Comparison of ENCODE assay signal across 24 mouse cellular contexts in the genomic region with DNA sequence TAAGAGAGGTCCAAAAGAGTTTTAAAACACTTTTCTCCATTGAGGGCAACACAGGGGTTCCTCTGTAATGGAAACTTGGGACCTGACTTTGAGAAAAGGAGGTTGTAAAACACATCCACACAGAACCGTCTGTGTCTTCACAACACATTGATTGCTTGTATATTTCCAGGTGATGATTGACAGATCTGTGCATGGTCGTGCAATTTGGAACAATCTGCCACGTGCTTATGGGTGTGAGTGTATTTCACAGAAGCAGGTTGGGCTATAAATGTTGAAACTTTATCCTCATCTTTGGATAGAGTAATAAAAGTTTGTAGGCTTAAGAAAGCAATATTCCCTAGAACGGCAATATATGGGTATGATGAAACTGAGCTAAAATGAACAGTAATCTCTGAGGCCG.
DNase-seq lines count a peak whose midpoint lies in the region; ATAC-seq lines count a peak whose summit lies in the region.
"Had no signal": no experiment of that assay in that cellular context is flagged by ENCODE, and none has a peak within 500 bp of the region (broad histone marks: within the 10 kb centered on the region; RNA-seq: fewer than 3 reads in every experiment).

No protein-coding gene starts in this region.

- no peak overlapping the region for H3K4me2 ChIP-seq in limb, embryonic 11.5 days (ENCODE audit: low read depth, severe bottlenecking)
- H3K4me2 ChIP-seq in limb, embryonic 13.5 days (replicated peaks) = no peak overlapping the region
- H3K4me2 ChIP-seq: embryonic facial prominence, embryonic 12.5 days; forebrain, embryonic 13.5 days; forebrain, embryonic 15.5 days had no signal

- no peak overlapping the region for H3K4me3 ChIP-seq in limb, embryonic 11.5 days (ENCODE audit: low read depth, low read length)
- no peak overlapping the region for H3K4me3 ChIP-seq in limb, embryonic 10.5 days
- H3K4me3 ChIP-seq in limb, embryonic 13.5 days = no peak overlapping the region
- H3K4me3 ChIP-seq: embryonic facial prominence, embryonic 10.5 days; embryonic facial prominence, embryonic 12.5 days; forebrain, embryonic 13.5 days; forebrain, embryonic 15.5 days had no signal

- no peaks in the 10 kb centered on the region for H3K9me3 ChIP-seq in limb, embryonic 11.5 days (ENCODE audit: control insufficient read depth, low read length)
- H3K9me3 ChIP-seq in limb, embryonic 10.5 days (replicated peaks) = no peaks in the 10 kb centered on the region
- H3K9me3 ChIP-seq in limb, embryonic 13.5 days = no peaks in the 10 kb centered on the region; the same call in 1 of the 2 replicates
- H3K9me3 ChIP-seq: embryonic facial prominence, embryonic 10.5 days; embryonic facial prominence, embryonic 12.5 days; forebrain, embryonic 13.5 days; forebrain, embryonic 15.5 days; G1E had no signal

- no peaks in the 10 kb centered on the region; the same call in 1 of the 2 replicates for H3K4me1 ChIP-seq in limb, embryonic 11.5 days (ENCODE audit: control insufficient read depth, insufficient read depth, low read length)
- 0 out of 2 replicates have a peak, but pooled peaks cover 2% of the 10 kb centered on the region for H3K4me1 ChIP-seq in limb, embryonic 10.5 days
- no peaks in the 10 kb centered on the region for H3K4me1 ChIP-seq in limb, embryonic 13.5 days
- H3K4me1 ChIP-seq: embryonic facial prominence, embryonic 10.5 days; embryonic facial prominence, embryonic 12.5 days; forebrain, embryonic 13.5 days; forebrain, embryonic 15.5 days had no signal

- no peak overlapping the region for H3K27ac ChIP-seq in limb, embryonic 11.5 days (replicated peaks; ENCODE audit: low read depth, low read length)
- H3K27ac ChIP-seq in limb, embryonic 10.5 days = no peak overlapping the region
- H3K27ac ChIP-seq in limb, embryonic 13.5 days = no peak overlapping the region
- H3K27ac ChIP-seq: embryonic facial prominence, embryonic 10.5 days; embryonic facial prominence, embryonic 12.5 days; forebrain, embryonic 13.5 days; forebrain, embryonic 15.5 days had no signal

- no peak overlapping the region for H3K9ac ChIP-seq in limb, embryonic 11.5 days (ENCODE audit: low read length)
- no peak overlapping the region for H3K9ac ChIP-seq in limb, embryonic 13.5 days
- H3K9ac ChIP-seq: embryonic facial prominence, embryonic 12.5 days; forebrain, embryonic 13.5 days; forebrain, embryonic 15.5 days had no signal

- no peaks in the 10 kb centered on the region for H3K27me3 ChIP-seq in limb, embryonic 11.5 days (ENCODE audit: control insufficient read depth, insufficient read depth, low read length)
- H3K27me3 ChIP-seq in limb, embryonic 10.5 days (ENCODE audit: low read depth, poor library complexity, severe bottlenecking) = no peaks in the 10 kb centered on the region
- peaks cover 10% of the 10 kb centered on the region; the same call in 1 of the 2 replicates for H3K27me3 ChIP-seq in limb, embryonic 13.5 days
- H3K27me3 ChIP-seq: CH12.LX; embryonic facial prominence, embryonic 12.5 days; forebrain, embryonic 13.5 days; forebrain, embryonic 15.5 days had no signal

- peak; percentile 52; the same call in 1 of the 2 replicates for ATAC-seq in limb, embryonic 11.5 days (ENCODE audit: insufficient number of reproducible peaks, low FRiP score, low TSS enrichment, low read depth)
- peak; percentile 89 for ATAC-seq in limb, embryonic 13.5 days (ENCODE audit: low FRiP score, low read depth)
- ATAC-seq: activated CD4-positive, CD25-positive, alpha-beta regulatory T cell, adult 4 months; CD4-positive, CD25-positive, alpha-beta regulatory T cell, adult 4 months; forebrain, embryonic 13.5 days; forebrain, embryonic 15.5 days; Patski had no signal

- DNase-seq in limb, embryonic 11.5 days (ENCODE audit: low spot score) = no peak
- no peak for DNase-seq in limb, embryonic 10.5 days (ENCODE audit: low spot score)
- peak; percentile 30 for DNase-seq in forelimb bud, embryonic 11.5 days (ENCODE audit: low read depth, low spot score)
- DNase-seq in right cerebral cortex, postnatal 14 days = no peak
- no peak for DNase-seq in kidney, postnatal 36 days
- DNase-seq: adrenal gland, adult 8-10 months; adrenal gland, postnatal 14 days; adrenal gland, postnatal 36 days; B cell, adult 2 months; cerebellum, adult 11-12 months; cerebellum, adult 2 months; cerebellum, adult 9-10 months; cerebellum, postnatal 10 days; cerebellum, postnatal 25 days had no signal

- WGBS in limb, embryonic 11.5 days = 59% methylated on average over 5 of the region's 5 CpGs
- 69% methylated on average over 5 of the region's 5 CpGs for WGBS in limb, embryonic 10.5 days
- WGBS in limb, embryonic 13.5 days = 27% methylated on average over 5 of the region's 5 CpGs

- H3K36me3 ChIP-seq in limb, embryonic 11.5 days (ENCODE audit: control insufficient read depth, insufficient read depth, low read length) = no peaks in the 10 kb centered on the region
- no peaks in the 10 kb centered on the region for H3K36me3 ChIP-seq in limb, embryonic 10.5 days
- no peaks in the 10 kb centered on the region for H3K36me3 ChIP-seq in limb, embryonic 13.5 days
- H3K36me3 ChIP-seq: embryonic facial prominence, embryonic 10.5 days; embryonic facial prominence, embryonic 12.5 days; forebrain, embryonic 15.5 days; G1E had no signal
